Mouse (Mus musculus): ENCODE data around the gene Gga3.

The Gga3 gene

DNA sequence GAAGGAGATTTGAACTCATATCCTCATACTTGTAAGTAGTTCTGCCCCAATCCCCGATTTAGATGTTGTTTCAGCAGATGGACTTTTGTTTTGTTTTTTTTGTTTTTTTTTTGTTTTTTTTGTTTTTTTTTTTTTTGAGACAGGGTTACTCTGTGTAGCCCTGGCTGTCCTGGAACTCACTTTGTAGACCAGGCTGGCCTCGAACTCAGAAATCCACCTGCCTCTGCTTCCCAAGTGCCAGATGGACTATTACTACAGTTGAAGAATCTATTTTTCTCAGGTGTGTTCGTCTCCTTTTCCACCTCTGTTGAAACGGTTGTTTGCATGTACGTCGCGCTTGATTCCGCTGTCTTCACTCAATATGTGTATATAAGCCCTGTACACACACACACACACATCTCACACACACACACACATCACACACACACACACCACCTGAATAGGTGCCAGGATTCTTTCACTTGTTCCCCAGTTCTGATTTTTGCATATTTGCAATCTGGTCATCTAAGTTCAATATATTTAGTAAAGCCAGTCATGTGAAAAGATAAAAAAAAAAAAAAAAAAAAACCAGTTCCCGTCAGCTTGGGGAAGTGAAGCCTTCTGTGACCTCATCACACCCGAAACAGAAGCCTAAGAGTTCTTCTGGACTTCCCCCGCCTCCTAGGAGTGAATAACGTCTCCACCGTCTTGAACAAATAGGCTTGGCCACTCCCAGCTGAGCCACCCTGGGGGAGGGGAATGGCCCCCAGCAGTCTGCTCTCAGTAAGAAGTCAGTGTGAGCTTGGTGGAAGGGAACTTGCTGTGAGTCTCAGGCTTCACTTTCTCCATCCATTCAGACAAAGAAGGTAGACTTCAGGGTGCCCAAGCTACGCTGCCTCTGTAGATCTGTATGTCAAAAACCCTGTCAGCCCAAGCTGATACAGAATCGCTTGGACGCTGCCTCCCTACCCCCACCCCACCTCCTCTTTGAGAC, 27.0 kb upstream of the Gga3 start:
- DNase-seq, result no peak

DNA sequence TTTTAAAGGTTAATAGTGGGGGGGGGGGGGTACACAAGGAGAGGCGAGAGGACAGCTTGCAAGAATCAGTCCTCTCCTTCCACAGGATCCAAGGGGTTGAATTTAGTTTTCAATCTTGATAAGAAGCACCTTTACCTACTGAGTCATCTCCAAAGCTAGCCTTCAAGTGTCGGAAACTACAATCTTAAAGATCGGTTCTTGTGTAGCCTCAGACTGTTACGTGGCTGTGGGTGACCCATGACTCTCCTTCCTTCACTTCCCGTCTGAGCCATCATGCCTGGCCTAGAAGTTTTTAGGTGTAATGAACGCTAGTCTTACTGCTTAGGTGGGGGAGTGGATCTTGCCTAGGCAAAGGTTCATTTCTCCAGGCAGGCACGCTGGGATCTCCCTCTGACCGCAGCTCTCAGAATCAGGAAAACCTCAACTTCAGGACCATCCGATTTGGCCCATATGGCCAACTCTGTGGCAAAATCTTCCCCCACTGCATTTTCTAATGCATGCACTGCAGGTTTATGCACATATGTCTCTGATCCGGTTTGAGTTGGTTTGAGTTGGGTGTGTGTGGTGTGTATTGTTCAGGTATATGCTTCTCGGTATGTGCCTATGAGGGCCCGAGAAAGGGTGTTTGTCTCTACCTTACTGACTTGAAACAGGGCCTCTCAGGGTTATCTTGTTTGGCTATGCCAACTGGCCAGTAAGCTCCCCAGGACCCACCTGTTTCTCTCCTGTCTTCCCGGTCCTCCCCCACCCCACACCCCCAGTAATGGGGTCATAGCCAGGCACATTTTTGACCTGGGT, 26.1 kb upstream of the Gga3 start:
- no peak for DNase-seq

DNA sequence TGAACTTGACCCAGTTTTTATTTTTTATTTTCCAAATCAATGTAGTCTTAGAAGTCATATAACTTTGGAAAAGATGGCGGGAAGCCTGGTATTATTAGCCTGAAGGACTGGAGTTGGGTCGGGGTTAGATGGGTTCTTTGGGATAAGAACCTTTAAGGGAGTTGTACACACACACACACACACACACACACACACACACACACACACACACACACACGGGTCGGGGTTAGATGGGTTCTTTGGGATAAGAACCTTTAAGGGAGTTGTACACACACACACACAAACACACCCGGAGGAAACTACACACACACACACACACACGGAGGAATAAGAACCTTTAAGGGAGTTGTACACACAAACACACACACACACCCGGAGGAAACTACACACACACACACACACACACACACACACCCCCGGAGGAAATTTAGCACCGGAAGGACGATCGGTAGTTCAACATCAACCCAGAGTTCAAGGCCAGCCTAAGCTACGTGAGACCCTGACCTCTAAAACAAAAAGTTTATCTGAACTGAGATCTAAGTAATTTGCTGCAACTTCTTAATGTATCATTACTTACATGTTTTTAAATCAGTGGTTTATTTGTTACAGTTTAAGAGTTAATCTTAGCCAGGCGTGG, 24.7 kb upstream of the Gga3 start:
- no peak for DNase-seq

DNA sequence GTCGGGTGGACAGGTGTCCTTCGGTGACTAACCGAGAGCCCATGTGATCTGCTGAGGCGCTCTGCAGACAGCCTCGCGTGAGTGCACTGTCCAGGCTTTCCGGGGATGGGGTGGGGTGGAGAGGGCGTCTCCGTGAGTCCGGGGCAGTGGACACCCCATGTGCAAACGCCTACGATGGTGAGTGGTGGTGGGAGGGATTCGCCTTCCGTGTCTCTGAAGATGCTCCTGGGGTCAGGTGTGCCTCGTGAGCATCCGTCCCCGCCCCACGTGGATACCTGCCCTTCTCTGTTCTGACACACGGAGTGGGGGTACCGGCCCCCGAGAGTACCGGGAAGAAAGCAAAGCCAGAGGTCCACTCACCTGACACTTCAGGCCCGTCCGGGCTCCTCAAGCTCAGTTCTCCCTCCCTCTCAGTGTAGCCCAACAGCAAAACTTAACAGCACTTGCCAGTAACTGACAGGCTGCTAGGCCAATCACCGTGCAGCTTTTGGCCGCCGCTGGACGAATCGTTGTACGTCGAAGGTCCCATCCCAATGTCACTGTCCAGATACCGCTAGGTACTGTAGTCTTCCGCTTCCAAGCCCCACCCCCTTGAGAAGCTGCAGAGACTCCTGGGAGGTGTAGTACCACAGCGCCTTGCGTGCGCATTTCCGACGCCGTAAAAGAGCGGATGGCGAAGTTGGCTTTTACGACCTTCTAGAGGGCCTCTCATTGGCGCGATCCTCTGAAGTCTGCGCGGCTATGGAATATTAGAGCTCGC, 24.0 kb upstream of the Gga3 start, which contains the start of gene Slc25a19:
Gene Slc25a19, minus strand, starts transcription at position 591 of the 760 bp plus-strand sequence.
- peak; percentile 100 for DNase-seq

DNA sequence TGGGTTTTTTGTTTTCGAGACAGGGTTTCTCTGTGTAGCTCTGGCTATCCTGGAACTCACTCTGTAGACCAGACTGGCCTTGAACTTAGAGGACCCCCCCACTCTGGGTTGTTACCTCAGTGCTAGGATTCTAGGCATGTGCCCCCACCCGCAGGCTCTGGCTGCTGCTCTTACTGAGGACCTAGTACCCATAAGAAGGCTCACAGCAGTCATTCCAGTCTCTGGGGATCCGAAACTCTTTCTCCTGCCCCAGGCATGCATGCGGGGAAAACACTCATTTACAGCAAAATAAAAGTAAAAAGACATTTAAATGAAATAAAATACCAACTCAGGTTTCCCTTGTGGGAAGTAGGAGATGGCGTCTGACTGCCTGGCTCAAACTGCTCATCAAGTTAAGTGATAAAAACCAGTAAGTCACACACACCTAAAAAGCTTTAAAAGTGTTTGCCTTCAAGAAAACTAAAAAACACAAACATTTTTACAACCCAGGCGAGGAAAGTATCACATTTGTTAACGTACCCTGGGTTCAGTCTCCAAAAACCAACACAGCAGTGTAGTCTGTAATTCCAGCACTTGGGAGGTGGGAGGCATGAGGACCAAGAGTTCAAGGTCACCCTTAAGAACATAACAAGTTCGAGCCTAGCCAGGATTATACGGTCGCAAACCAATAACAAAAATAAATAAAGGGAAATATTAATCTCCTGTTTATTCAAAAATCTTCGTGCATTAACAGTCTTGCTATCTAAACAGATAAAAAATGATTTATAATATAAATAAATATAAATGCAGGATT, 23.2 kb upstream of the Gga3 start:
- no peak for DNase-seq

DNA sequence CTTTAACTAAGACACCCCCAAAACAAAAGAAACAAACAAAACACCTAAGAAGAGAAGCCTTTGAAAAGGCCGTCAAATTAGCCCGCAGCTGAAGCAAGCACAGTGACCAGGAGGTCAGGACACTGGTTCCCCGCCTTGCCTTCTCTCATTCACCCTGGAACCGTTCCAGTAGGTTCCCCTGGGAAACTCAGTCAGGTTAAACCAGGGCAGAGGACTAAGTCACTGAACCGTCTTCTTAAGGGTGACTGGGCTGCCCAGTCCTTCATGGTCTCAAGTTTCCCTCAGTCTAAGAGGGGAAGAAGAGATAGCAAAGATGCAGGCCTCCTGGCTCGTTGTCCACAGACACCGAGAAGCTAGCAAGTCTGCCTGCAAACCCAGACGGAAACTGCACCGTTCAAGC, 22.0 kb upstream of the Gga3 start:
- peak; percentile 88 for DNase-seq

DNA sequence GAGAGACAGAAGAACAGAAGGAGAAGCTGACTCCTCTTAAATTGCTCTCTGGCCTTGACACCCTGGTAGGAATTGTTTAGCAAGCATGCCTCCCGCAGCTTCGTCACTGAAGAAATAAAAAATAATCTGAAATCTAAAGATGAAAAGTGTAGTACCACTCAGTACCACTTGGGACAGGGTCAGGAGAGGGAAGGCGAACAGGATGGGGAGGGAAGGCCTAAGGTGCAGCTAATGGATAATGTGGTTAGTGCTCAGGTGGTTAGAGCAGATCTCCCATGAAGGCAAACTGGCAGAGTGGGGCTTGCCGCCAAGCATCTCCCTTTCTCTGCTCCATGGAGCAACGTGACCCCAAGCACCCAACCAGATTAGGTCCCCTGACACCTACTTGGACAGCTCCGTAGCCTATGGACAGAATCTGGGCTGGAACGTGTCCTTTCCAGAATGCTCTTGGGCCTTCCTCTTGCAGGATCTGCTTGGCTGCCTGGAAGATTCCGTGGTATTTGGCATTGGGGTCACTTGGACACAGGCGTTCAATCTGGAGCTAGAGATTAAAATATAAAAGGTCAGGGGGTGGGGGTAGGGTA, 19.7 kb upstream of the Gga3 start:
- DNase-seq, result no peak

DNA sequence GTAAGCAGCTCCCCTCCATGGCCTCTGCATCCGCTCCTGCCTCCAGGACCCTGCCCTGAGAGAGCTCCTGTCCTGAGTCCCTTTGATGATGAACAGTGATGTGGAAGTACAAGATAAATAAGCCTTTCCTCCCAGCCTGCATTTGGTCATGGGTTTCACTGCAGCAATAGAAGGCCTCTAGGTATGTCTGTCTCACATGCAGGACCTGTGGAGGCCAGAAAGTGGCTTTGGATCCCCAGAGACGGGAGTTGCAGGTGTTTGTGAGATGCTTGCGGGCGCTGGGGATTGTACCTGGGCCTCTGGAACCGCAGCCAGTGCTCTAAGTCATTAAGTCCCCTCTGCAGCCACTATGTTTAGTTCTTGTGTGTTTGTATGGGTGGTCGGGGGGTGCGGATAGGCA, 16.1 kb upstream of the Gga3 start:
- DNase-seq, result no peak

DNA sequence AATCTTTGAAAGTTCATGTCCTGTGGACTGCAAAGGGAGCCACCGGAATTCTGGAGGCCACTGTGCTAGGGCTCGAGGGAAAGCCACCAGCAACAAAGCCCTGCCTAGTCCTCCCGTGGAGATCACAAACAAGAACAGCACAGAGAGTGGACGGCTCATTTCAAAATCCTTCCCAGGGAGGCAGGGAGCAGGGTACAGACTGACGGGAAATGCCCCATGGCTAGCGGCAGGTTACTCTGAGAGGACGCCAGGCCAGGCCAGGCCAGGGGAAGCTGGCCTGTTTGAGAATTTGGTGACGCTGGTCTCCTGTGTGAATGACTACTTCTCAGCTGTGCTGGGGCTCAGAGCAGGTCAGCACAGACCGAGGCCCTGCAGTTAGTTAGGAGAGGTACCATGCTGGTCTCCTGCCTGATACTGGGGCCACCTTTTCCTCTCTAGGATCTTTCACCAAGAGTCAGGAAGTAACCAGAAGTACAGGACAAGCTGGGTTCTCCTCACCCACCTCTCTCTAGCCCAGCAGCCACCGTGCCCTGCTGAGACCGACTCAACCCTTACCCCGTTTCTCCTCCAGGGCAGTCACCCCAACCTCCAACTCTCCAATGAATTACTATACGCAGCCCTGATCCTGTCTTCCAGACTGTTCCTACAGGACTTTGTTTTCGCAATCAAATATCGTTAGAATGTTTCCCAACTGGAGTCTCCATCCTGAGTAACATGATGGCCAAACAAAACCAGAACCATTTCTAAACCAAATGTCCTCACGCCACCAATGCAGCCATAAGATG, 15.1 kb upstream of the Gga3 start:
- no peak for DNase-seq

DNA sequence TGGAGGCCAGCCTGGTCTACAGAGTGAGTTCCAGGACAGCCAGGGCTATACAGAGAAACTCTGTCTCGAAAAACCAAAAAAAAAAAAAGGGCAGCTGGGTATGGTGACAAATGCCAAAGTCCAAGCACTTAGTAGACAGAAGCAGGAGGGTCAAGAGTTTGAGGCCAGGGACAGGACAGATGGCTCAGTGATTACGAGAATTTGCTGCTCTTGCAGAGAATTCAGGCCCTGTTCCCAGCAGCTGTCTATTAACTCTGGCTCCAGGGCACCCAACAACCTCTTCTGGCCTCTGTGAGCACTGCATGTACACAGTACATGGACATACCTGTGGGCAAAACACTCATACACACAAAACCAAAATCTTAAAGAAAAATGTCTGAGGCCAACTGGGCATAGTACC, 14.2 kb upstream of the Gga3 start:
- no peak for DNase-seq

DNA sequence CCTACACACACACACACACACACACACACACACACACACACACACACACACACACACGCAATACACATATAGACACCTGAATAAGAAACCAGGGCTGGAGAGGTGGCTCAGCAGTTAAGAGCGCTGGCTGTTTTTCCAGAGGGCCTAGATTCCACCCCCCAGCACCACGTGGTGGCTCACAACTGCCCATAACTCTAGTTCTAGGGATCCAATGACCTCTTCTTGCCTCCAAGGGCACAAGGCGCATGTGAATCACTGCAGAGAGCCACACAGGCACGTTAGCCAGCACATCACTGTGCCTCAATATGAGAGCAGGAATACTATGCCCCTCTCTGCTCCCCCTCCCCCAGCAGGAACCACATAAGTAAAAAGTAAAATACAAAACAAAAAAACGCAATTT, 13.0 kb upstream of the Gga3 start:
- DNase-seq, result peak; percentile 57

DNA sequence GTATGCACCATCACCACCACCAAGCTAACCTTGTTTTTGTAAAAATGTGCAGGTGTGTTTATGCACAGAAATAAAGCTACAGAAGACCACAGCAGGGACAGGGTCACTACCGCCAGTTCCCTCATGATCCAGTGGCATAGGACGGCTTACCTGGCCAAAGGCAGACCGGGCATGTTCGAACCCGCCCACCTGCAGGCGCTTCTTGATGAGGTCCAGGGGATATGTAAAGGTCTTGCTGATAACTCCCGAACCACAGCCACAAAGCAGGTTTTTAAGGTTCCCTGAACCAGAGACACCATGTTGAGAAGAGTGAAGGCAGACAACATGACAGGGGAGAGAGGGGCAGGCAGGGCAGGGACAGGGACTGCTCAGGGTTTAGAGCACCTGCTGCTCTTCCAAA, 12.5 kb upstream of the Gga3 start:
- DNase-seq, result no peak

DNA sequence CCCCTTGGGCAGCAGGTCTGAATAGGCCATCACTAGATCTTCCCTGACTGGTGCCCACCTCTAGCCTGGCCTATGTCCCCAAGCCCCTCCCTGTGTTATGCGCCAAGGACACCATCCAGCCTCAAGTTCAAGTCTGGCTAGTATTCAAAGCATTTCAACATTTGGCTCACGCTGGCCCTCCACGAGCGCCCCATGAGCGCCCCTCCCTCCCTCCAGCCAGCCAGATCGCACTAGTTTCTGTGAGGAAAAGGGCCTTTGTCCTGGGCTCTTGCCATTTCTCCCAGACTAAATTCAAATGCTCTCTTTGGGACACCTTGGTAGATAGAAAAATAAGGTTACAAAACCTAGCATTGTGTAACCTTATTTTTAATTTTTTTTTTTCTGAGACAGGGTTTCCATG, 12.0 kb upstream of the Gga3 start:
- DNase-seq, result peak; percentile 55

DNA sequence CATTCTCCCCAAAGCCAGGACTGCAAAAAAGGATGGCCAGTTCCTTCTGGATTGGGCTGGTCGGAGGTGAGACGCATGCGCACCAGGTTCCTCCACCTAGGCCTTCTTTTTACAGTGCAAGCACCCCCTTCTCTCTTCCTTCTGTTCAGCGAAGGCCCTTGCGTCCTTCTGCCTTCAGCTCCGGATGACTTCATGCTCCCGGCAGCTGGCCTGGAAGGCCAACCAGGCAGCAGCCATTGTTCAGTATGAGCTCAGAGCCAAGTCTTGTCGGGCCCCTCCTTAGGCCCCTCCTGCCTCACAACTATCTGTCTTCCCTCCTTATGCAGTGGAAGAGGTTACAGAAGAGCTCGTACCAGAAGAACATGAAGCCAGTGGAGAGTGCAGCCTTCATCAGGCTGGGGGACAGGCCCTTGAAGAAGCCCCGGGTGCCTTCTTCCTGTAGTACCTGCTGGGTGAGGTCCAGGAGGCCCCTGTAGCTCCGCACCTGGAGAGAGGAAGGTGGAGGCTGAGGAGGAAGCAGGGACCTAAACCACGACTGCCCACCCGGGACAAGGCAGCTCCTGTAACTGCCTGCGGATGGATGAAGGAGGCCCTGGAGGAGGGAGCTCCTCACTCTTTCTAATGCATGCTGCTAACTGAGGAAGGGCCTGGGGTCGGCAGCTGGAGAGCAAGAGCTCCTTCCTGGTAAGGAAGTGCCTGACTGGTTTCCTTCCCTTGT, 11.4 kb upstream of the Gga3 start:
- peak; percentile 41 for DNase-seq

DNA sequence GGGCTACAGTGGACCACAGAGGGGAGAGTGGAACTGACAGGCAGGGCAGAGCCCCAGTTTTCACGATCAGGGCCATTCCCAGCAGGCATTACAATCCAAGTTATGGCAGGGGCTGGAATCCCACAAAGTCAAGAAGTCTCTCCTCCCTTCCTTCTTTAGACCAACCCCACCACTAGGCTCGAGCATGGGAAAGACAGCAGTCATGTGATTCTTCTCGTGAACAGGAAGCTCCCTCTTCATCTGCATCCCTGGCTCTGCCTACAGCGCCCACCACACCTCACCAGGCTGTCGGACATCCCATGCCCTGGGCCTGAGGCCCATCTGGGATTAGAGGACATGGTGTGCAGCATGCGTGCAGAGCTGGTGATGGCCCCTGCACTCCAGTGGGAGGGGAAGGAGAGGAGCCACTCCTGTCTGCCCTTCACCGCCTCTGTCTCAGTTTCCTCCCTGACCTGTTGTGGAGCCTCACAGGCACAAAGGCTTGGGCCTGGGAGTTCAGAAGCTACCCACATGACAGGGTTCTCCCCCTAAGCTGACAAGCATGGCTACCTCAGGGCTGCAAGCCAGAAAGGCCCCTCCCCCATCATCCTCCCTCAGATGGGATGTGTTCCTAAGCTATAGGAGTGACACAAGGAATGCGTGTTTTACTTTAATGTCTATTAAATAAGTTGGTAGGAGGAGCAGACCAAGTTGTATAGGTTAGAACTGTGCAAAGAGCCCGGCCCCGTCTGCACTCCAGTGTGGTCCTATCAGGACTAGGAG, 10.7 kb upstream of the Gga3 start:
- DNase-seq, result no peak

DNA sequence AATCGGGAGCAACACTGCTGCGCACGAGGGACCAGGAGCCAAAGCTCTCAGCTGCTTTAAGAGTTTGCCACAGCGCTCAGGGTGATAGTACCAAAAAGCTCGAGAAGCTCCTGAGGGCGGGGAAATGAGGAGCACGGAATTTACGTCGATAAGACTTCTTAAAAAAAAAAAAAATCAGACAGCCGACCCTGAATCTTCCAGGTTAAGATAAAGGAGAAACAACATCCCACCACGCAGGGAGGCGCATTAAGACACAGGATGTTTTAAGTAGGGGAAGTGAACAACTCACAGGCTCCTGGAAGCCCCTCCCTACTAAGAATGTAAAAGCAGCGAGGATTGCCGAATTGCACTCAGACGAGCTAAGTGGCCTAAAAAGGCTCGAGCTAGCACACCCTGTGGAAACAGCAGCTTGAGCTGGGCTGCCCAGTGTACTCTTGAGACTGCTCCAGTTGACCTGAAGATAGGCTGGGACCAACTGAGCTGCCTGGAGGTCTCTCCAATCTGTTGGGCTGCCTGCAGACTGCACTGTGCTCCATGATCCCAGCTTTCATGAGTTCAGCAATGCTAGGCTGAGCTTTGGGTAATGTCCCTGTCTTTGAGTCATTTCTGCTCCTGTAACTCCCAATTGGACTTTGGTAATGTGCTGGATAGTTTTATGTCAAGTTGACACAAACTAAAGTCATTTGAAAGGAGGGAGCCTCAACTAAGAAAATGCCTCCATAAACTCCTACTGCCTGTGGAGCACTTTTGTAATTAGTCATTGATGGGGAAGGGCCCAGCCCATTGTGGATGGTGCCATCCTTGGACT, 9.5 kb upstream of the Gga3 start:
- DNase-seq, result peak; percentile 29

DNA sequence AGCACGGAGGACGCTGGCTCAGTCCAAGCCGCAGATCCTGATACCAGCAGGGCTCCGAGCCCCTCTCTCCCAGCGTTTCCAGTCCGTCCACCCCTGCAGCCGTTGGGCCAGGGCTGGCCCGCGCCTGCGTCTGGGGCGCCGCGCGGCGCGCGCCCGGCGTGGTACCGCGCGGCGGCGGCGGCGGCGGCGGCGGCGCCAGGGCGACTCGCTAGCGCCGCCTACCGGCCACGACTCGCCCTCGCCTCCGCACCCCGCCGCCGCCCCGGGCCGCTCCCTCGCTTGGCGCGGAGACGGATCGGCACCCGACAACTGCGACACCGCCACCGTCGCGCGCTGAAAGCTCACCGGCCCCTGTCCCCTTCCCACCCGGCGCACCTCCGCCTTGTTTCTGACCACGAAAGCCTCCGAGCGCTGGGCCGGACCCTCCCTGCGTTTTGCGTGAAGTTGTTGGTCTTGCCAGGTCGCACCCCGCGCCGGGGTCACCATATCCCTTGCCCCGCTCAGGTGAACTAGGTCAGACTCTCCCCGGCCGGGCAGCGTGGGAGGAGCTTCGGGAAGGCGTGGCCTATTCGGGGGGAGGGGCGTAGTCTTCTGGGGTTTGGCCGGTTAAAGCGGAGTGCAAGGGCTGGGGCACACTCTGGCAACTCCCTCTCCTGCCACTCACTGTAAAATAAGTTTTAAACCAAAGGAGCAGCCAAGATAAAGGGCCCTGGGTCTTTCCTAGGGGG, 8.7 kb upstream of the Gga3 start, which contains the start of gene Mif4gd:
Gene Mif4gd, minus strand, starts transcription at position 560 of the 728 bp plus-strand sequence.
- peak; percentile 95 for DNase-seq

All from kidney, postnatal 14 days (tissue).